Mouse (Mus musculus): ENCODE data around the gene Slc22a14.
"Not testable (repeated sequence)": the region's sequence is repeated elsewhere in the genome, so short reads cannot be mapped to it uniquely, and the experiment has no call there.

The Slc22a14 gene

GRCm38 (mm10) chr9:119365284-119365683, at the start of gene Slc22a14:
Gene Slc22a14 (minus strand): TSS chr9:119365553.
- in situ Hi-C loops (cut with MseI, MboI): no loop called here

GRCm38 (mm10) chr9:119409864-119410263, 44.5 kb upstream of the Slc22a14 start:
- in situ Hi-C loops (cut with MseI, MboI): no loop called here

GRCm38 (mm10) chr9:119408898-119409664, 43.7 kb upstream of the Slc22a14 start:
- in situ Hi-C loops (cut with MseI, MboI): no loop called here

GRCm38 (mm10) chr9:119407884-119408283, 42.5 kb upstream of the Slc22a14 start:
- in situ Hi-C loops (cut with MseI, MboI): no loop called here

GRCm38 (mm10) chr9:119404090-119404489, 38.7 kb upstream of the Slc22a14 start:
- in situ Hi-C loops (cut with MseI, MboI): no loop called here

GRCm38 (mm10) chr9:119403236-119403641, 37.9 kb upstream of the Slc22a14 start:
- in situ Hi-C loops (cut with MseI, MboI): no loop called here

GRCm38 (mm10) chr9:119402253-119403235, 37.2 kb upstream of the Slc22a14 start:
- in situ Hi-C loops (cut with MseI, MboI): no loop called here

- in situ Hi-C loops (cut with MseI, MboI): no loop called here
Measured at GRCm38 (mm10) chr9:119401801-119402214, 36.5 kb upstream of the Slc22a14 start, which contains the start of gene Acvr2b. Gene Acvr2b (plus strand): TSS chr9:119402118.

- in situ Hi-C loops (cut with MseI, MboI): no loop called here
Measured at GRCm38 (mm10) chr9:119401351-119401750, 36.0 kb upstream of the Slc22a14 start.

- in situ Hi-C loops (cut with MseI, MboI): no loop called here
Measured at GRCm38 (mm10) chr9:119394808-119395207, 29.5 kb upstream of the Slc22a14 start.

GRCm38 (mm10) chr9:119390214-119390613, 24.9 kb upstream of the Slc22a14 start:
- in situ Hi-C loops (cut with MseI, MboI): no loop called here

- in situ Hi-C loops (cut with MseI, MboI): no loop called here
Measured at GRCm38 (mm10) chr9:119388956-119389355, 23.6 kb upstream of the Slc22a14 start.

GRCm38 (mm10) chr9:119382603-119383002, 17.2 kb upstream of the Slc22a14 start:
- in situ Hi-C loops (cut with MseI, MboI): no loop called here

GRCm38 (mm10) chr9:119378231-119378630, 12.9 kb upstream of the Slc22a14 start:
- in situ Hi-C loops (cut with MseI, MboI): no loop called here

- in situ Hi-C loops (cut with MseI, MboI): no loop called here
Measured at GRCm38 (mm10) chr9:119375556-119375955, 10.2 kb upstream of the Slc22a14 start.

GRCm38 (mm10) chr9:119375008-119375407, 9.7 kb upstream of the Slc22a14 start:
- in situ Hi-C loops (cut with MseI, MboI): no loop called here

GRCm38 (mm10) chr9:119371251-119371650, 5.9 kb upstream of the Slc22a14 start:
- in situ Hi-C loops (cut with MseI, MboI): no loop called here

GRCm38 (mm10) chr9:119370770-119371169, 5.4 kb upstream of the Slc22a14 start:
- in situ Hi-C loops (cut with MseI, MboI): not testable (repeated sequence)

GRCm38 (mm10) chr9:119368367-119368766, 3.0 kb upstream of the Slc22a14 start:
- in situ Hi-C loops (cut with MseI, MboI): no loop called here

- in situ Hi-C loops (cut with MseI, MboI): no loop called here
Measured at GRCm38 (mm10) chr9:119363229-119363628, 2.1 kb downstream of the Slc22a14 start.

GRCm38 (mm10) chr9:119361416-119361815, 3.9 kb downstream of the Slc22a14 start:
- in situ Hi-C loops (cut with MseI, MboI): no loop called here

- in situ Hi-C loops (cut with MseI, MboI): no loop called here
Measured at GRCm38 (mm10) chr9:119358058-119358429, 7.3 kb downstream of the Slc22a14 start.
